Mouse (Mus musculus) liver, adult 2 months (tissue): ENCODE measurements at regions not wholly inside any gene's neighbourhood (a gene's known extent, or its start where the extent isn't known, plus 50 kb on each side); places are given as distances from the start of the nearest gene placed in this dataset.

Experiments used
- DNase-seq: peaks from one replicate; pipeline ENCODE4 v3.0.0-alpha.2; 2011; ENCODE audit warnings: low read depth, low spot score; ENCODE audit errors: extremely low read depth
- H3K27ac ChIP-seq: fragments of 200-500 bp; replicated peaks from 2 replicates; pipeline ENCODE4 v1.5.1; 2012; ENCODE audit warnings: low read depth, mild to moderate bottlenecking, control low read depth, inconsistent platforms, low read length; ENCODE audit not compliant: insufficient read depth
- H3K27me3 ChIP-seq: fragments of 200-500 bp; 2 replicates; pipeline ENCODE4 v1.6.1; 2012; ENCODE audit warnings: mild to moderate bottlenecking, moderate library complexity, low read length, inconsistent platforms; ENCODE audit not compliant: control insufficient read depth, insufficient read depth
- H3K36me3 ChIP-seq: fragments of 200-500 bp; 2 replicates; pipeline ENCODE4 v1.6.1; 2012; ENCODE audit warnings: low read length, inconsistent platforms; ENCODE audit not compliant: control insufficient read depth, insufficient read depth
- H3K4me1 ChIP-seq: fragments of 200-500 bp; 2 replicates; pipeline ENCODE4 v1.6.1; 2011; ENCODE audit warnings: low read length; ENCODE audit not compliant: control insufficient read depth, insufficient read depth
- H3K4me3 ChIP-seq: fragments of 200-500 bp; 2 replicates; pipeline ENCODE4 v1.5.1; 2011; ENCODE audit warnings: low read depth, mild to moderate bottlenecking, control low read depth, low read length, moderate library complexity; ENCODE audit not compliant: insufficient read depth
- H3K79me2 ChIP-seq: fragments of 200-500 bp; 2 replicates; pipeline ENCODE4 v1.6.1; 2012; ENCODE audit warnings: inconsistent platforms, mild to moderate bottlenecking, low read length, moderate library complexity; ENCODE audit not compliant: control insufficient read depth, insufficient read depth
- H3K9ac ChIP-seq: fragments of 200-500 bp; 2 replicates; pipeline ENCODE4 v1.6.1; 2012; ENCODE audit warnings: low read depth, mild to moderate bottlenecking, control low read depth, inconsistent platforms, low read length
- CTCF ChIP-seq: fragments of 200-500 bp; IDR thresholded peaks from 2 replicates; pipeline ENCODE4 v1.5.1; 2011; ENCODE audit warnings: low read depth, low read length, control low read depth
- POLR2A ChIP-seq: fragments of 200-500 bp; IDR thresholded peaks from 2 replicates; pipeline ENCODE4 v1.6.1; 2011; ENCODE audit warnings: low read length, control low read depth; ENCODE audit not compliant: insufficient read depth; ENCODE audit errors: extremely low read depth
- WGBS: fragments of 180-500 bp; shearing (Covaris S2); methylation state at CpG from one replicate; pipeline ENCODE4 v1.1.7; 2018; 5-methylcytosine and 5-hydroxymethylcytosine counted together

- H3K27ac ChIP-seq = no peak overlapping the region
- TF ChIP-seq CTCF (no peak), POLR2A (no peak)
- 80% methylated on average over 6 of the region's 6 CpGs for WGBS
Observed at GRCm38 (mm10) chr14:25176206-25176605, 282.8 kb upstream of the Zmiz1 start.

GRCm38 (mm10) chr14:25180126-25180525, 278.9 kb upstream of the Zmiz1 start:
- 89% methylated on average over 9 of the region's 9 CpGs for WGBS
- H3K4me3 ChIP-seq = no peak overlapping the region
- no peaks in the 10 kb centered on the region for H3K36me3 ChIP-seq
- H3K4me1 ChIP-seq = peaks cover 13% of the 10 kb centered on the region
- TF ChIP-seq CTCF (no peak), POLR2A (no peak)
- no peaks in the 10 kb centered on the region for H3K79me2 ChIP-seq
- H3K27ac ChIP-seq = no peak overlapping the region
- no peaks in the 10 kb centered on the region for H3K27me3 ChIP-seq
- no peak overlapping the region for H3K9ac ChIP-seq
- DNase-seq = no peak

More at GRCm38 (mm10) chr14:25176206-25176605, 282.8 kb upstream of the Zmiz1 start:
- no peak for DNase-seq
- Histone ChIP-seq H3K9ac (no peak overlapping the region), H3K4me1 (peaks cover 10% of the 10 kb centered on the region), H3K79me2 (no peaks in the 10 kb centered on the region), H3K36me3 (no peaks in the 10 kb centered on the region), H3K27me3 (no peaks in the 10 kb centered on the region), H3K4me3 (no peak overlapping the region)

- WGBS = 13% methylated on average over 2 of the region's 2 CpGs
- Histone ChIP-seq H3K36me3 (no peaks in the 10 kb centered on the region), H3K4me1 (peaks cover 13% of the 10 kb centered on the region), H3K4me3 (no peak overlapping the region), H3K27ac (peak overlapping the region; percentile 82), H3K9ac (no peak overlapping the region), H3K27me3 (no peaks in the 10 kb centered on the region), H3K79me2 (no peaks in the 10 kb centered on the region)
- peak; percentile 99 for DNase-seq
- no peak for TF ChIP-seq POLR2A
- no peak for TF ChIP-seq CTCF
Observed at GRCm38 (mm10) chr14:25181406-25181805, 277.6 kb upstream of the Zmiz1 start.

GRCm38 (mm10) chr14:25184042-25184441, 274.9 kb upstream of the Zmiz1 start:
- no peak for TF ChIP-seq POLR2A
- no peak for TF ChIP-seq CTCF
- H3K36me3 ChIP-seq = no peaks in the 10 kb centered on the region
- H3K4me3 ChIP-seq = no peak overlapping the region
- H3K4me1 ChIP-seq = peaks cover 13% of the 10 kb centered on the region
- no peaks in the 10 kb centered on the region for H3K27me3 ChIP-seq
- H3K79me2 ChIP-seq = no peaks in the 10 kb centered on the region
- no peak for DNase-seq
- no peak overlapping the region for H3K27ac ChIP-seq
- no peak overlapping the region for H3K9ac ChIP-seq
- WGBS = 43% methylated on average over 5 of the region's 5 CpGs

- Histone ChIP-seq H3K4me3 (no peak overlapping the region), H3K27ac (no peak overlapping the region), H3K27me3 (no peaks in the 10 kb centered on the region), H3K4me1 (peaks cover 13% of the 10 kb centered on the region), H3K79me2 (no peaks in the 10 kb centered on the region), H3K36me3 (no peaks in the 10 kb centered on the region), H3K9ac (no peak overlapping the region)
- no peak for TF ChIP-seq CTCF
- TF ChIP-seq POLR2A = no peak
- WGBS = 91% methylated on average over 1 of the region's 1 CpGs
- no peak for DNase-seq
Observed at GRCm38 (mm10) chr14:25184875-25185274, 274.1 kb upstream of the Zmiz1 start.

- no peaks in the 10 kb centered on the region for H3K79me2 ChIP-seq
- no peak for DNase-seq
- no peak overlapping the region for H3K9ac ChIP-seq
- H3K4me3 ChIP-seq = no peak overlapping the region
- H3K36me3 ChIP-seq = no peaks in the 10 kb centered on the region
- H3K4me1 ChIP-seq = peaks cover 13% of the 10 kb centered on the region
- H3K27me3 ChIP-seq = no peaks in the 10 kb centered on the region
- WGBS = 71% methylated on average over 10 of the region's 10 CpGs
- no peak overlapping the region for H3K27ac ChIP-seq
- no peak for TF ChIP-seq CTCF
- no peak for TF ChIP-seq POLR2A
Observed at GRCm38 (mm10) chr14:25185556-25185958, 273.4 kb upstream of the Zmiz1 start.
